Mouse (Mus musculus) embryo, embryonic 10.5 days (tissue): ENCODE measurements around the gene Zscan26.
"Not testable (repeated sequence)": the region's sequence is repeated elsewhere in the genome, so short reads cannot be mapped to it uniquely, and the experiment has no call there.

Source experiments
- DNase-seq: peaks from one replicate; pipeline ENCODE4 v3.0.0-alpha.2; 2015; ENCODE audit warnings: low spot score

The Zscan26 gene

DNA sequence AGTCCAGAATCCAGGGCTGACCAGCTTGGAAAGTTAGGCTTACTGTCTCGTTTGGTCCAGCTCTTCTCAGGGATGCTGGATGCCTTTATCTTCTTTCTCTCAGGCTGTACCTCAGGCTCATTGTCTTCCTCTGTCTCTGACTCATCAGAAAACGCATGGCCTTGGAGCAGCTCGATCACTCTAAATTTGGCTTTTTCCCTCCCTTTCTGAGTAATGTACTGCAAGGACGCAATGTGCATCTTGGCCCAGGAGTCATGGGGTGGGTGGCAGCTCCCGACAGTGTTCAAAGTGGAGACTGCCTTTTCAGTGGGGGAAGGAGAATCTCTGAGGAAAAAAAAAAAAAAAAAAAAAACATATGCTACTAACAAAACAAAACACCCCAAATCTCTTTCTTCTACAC, 30.2 kb downstream of the Zscan26 start:
- no peak for DNase-seq

DNA sequence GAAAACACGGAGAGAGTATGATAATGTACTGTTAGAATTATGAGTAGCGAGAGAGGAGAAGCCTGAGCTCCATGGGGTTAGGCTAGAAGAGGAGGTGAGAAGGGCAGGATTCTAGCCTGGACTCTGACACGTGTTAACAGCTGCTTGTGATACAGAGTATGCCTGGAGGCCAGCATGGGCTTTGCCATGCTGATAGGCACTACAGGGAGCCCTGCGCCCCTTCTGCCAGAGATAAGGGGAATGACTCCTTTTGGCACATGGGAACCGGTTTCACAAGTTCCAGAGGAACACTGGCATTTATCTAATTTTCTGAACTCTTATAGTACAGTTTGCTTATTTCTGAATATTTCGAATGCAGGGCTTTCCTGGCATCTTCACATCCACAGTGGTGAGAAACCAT, 34.7 kb downstream of the Zscan26 start:
- no peak for DNase-seq

- DNase-seq: no peak
These were observed 36.1 kb downstream of the Zscan26 start for GRCm38 (mm10) chr13:21417298-21418010.

GRCm38 (mm10) chr13:21415750-21416149, 37.8 kb downstream of the Zscan26 start:
- no peak for DNase-seq

DNA sequence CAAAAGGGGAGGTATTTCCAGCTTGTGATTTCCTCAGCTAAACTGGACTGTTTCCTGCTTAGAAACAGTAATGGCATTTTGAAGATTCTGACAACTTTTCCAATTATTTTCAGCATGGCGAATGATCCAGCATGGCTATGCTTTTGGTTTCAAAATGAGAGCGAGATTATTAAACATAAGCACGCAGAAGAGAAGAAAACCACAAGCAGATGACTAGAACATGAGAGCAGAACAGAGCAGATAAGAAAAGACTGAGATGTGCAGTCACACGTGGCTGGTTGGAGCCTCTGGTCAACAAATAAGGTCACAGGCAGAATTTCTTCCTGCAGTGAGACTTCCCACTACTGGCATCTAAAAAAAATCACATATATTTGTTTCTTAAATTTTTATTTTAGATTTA, 38.3 kb downstream of the Zscan26 start:
- DNase-seq: no peak

DNA sequence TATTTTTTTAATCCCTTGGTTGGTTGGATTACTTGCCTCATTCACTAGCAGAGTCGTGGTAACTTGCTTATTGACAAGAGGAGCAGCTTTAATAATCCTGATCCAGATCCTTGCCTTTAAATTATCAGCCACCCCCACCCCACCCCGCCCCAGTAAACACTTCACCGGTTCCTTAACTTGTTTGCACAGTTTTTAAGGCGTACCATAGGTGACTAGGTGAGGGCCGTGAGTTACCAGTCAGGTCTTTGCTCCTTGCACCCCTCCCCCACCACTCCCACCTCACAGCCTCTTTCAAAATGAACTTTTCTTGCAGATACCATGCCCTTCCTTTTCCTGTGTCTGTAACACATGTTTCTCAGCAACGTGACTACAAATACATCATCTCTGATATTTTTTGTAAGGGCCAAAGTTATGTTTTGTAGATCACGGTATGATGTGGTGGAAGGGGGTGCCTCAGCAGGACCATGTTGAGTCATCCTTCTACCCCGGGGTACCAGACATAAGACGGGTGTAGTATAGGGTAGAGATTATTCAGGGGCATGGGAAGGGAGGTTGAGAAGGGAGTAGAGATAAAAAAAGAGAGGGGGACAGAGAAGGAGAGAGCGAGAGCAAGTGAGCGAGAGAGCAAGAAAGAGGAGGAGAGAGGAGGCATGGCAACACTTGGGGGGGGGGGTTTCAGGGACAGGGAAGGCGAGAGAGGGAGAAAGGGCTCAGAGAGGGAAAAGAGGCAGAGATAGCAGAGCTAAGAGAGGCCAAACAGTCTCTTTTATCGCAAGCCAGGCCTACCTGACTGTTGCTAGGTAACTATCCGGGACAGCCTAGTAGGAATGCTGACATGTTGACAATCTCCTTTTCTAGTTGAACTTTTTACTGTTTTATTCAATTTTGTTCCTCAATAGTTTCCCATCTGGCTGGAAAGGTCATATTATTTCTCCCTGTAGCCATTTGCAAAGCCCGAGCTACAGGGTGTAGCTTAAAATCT, 39.0 kb downstream of the Zscan26 start:
- no peak for DNase-seq

DNA sequence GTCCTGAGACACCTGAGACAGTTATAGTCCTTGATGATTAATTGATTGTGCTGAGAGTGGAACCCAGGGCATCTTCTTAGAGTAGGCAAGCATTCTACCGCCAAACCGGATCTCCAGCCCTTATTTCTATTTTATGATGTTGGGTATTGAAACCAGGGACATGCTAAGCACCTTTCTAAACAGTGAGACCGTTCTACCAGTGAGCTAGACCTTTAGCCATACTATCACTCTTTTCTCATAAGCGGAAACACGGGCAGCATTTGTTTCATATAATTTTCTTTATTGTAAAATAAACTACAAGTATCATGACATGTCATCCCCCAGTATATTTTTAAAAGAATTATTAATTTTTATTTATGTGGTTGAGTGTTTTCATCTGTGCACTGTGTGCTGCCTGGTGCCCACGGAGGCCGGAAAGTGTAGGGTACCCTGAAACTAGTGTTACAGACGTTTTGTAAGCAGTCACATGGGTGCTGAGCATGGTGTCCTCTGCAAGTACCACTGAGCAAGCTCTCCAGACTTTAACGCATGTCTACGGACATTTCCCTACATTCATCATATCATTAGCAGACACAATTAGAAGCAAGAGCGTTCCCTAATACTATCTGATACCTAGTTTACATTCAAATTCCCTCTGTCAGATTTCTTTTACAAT, 44.6 kb downstream of the Zscan26 start:
- no peak for DNase-seq

DNA sequence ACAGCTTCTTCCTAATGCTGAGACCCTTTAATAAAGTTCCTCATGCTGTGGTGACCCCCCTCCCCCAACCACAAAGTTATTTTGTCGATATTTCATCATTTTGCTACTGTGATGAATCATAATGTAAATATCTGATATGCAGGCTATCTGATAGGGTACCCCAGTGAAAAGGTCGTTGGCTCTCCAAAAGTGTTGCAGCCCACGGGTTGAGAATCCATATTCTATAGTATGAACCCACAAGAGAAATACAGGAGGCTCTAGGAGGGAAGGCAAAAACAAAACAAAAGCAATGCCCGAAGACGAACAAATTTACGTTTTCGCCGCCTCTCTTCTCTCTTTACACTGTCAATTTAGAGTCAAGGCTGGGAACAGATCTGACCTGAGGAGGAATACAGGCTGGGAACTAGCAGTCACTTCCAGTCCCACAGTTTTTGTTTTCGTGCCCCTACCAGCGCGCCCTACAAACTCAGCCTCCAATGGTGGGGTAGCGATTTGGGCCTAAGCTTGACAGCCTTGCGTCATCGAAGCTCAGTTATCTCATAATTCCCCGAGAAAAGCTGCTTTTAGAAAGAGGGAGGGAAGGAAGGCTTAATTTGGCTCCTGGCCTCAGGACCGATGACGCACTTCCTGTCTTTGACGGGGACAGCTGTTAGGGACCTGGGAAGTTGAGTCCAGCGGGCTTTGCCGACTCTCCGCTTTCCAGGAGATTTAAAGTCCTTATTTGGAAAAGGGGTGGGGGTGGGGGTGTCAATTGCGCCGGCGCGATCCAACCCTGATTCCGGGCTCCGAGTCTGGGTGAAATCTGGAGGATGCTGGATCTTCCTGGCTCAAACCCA, 45.3 kb downstream of the Zscan26 start:
- DNase-seq: peak; percentile 90

- DNase-seq: no peak
These were observed 46.2 kb downstream of the Zscan26 start for GRCm38 (mm10) chr13:21407341-21407740.

- DNase-seq: no peak
These were observed 50.7 kb downstream of the Zscan26 start for GRCm38 (mm10) chr13:21402848-21403247.

DNA sequence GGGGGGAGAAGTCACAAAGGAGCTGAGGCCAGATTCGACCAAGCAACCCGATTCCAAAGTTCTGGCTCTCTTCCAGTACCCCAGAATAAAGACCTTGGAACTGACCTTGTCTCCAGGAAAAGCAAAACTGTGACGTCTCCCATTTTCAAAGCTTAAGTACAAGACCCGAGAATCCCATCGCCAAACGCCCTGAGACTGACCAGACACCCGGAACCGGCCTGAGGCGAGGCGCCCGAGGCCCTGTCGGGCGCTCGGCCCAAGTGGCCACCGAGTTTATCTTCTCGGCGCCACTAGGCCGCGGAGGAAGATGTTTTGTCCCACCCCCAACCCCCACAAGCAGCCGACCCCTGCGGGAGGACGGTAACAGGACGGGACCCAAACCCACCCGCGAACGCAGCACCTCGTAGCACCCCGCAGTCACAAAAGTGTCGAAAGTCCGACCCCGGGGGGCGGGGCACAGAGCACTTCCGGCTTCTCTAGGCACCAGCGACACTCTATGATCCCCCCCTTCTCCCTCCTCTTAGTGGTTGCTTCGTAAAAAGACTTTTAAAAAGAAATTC, 51.2 kb downstream of the Zscan26 start, which contains the start of gene Zkscan3:
TSS of gene Zkscan3 (minus strand) at position 469 of the 560 bp plus-strand sequence.
- DNase-seq: peak; percentile 92

DNA sequence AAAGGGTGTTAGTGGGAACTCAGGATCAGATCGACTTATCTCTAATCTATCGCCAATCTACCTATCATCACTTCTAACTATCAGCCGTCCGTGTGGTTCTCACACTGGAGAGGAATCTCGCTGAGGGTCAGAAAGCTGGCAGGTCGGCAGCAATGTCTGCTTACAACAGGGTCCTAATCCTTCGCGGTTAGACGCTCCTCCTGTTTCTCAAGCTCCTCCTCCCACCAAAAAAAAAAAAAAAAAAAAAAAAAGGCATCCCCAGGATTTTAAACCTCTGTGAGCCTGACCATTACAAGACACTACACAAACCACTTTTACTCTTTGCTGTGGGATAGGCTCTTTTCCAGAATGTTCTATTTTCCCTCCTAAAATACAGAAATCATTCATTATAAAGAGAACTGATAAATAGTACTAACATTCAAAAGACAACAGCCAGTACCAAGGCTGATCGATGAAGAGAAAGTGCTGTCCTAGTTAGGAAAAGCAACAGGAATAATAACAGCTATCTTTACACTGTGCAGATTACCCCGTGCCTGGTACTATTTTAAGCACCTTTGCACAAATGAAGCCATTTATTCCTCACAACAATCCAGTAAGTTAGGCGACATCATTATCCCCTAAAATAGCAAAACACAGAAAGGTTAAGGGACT, 51.8 kb downstream of the Zscan26 start:
- DNase-seq: peak; percentile 39

- no peak for DNase-seq
These were observed 52.4 kb downstream of the Zscan26 start for GRCm38 (mm10) chr13:21401166-21401565.

DNA sequence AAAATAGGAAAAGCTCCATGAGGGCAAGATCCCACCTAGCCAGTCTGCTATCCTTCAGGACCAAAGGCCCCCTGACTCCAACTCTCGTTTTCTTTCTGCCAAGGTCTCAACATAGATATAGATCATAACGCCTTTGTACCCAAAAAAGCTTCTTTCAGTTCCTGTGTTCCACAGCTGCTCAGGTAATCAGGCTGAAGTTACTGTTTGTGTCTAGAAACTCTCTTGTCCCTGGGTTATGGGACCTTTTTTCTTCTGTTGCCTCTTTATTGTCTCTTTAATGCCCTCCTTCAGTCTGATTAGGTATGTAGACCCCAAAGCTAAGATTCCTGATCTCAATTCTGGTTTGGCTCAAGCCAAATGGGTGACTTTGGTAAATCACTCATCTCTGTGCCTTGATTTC, 56.0 kb downstream of the Zscan26 start:
- no peak for DNase-seq

DNA sequence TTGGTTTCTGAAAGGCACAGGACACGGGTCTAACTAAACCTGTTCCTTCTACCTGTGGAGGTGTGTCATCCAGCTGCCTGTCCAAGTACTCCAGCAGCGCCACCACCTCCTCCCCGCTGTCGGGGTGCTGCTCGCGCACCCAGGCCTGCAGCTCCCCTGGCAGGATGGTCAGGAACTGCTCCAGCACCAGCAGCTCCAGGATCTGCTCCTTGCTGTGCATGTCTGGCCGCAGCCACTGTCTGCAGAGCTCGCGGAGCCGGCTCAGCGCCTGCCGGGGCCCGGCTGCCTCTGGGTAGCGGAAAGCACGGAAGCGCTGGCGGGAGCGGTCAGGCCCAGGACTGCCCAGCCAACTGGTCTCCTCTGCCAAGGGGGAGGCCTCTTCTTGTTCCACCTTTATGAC, 57.5 kb downstream of the Zscan26 start:
- DNase-seq: not testable (repeated sequence)

GRCm38 (mm10) chr13:21395623-21396022, 57.9 kb downstream of the Zscan26 start:
- DNase-seq: no peak

DNA sequence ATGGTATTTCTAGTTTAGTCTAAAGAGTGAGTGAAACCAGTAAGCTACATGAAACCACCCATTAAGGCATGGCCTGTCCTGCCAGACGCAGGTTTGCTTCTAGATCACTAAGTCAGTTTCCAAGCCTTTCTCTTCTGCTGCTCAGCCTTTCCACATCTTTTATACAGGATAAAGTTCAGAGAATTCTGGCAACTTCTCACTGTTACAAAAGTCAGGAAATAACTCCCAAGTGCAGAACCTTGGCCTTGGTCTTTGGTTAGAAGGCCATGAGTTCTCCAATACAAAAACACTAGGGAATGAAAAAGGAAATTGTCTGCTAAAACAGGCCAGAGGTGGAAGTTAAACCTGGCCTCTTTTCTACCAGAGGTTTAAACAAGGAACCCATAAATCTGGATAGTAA, 58.3 kb downstream of the Zscan26 start:
- DNase-seq: no peak
